Mouse (Mus musculus): Measurements from ENCODE around the gene Wfikkn2. TPM values are rescaled to one million over a fixed set of nuclear protein-coding genes. Genes with fewer than 3 reads are reported as not detected.

Gene Wfikkn2
- total and polyA plus RNA-seq, 3 experiments: 0.04 to 0.11 (median 0.08) TPM

GRCm38 (mm10) chr11:94213735-94214594 is 31.8 kb downstream of the Wfikkn2 start:
- no peak for DNase-seq (ENCODE audit: extremely low read depth)
- Histone ChIP-seq H3K36me3 (replicated peaks in 1 of 2; ENCODE audit: control insufficient read depth in 1 of 2, insufficient read depth in 1 of 2, low read length in 1 of 2) (peaks cover 12 to 15% of the 10 kb centered on the region in 2 experiments), H3K4me2 (ENCODE audit: insufficient read depth, low read depth, poor library complexity, severe bottlenecking) (no peak overlapping the region), H3K27me3 (replicated peaks) (no peaks in the 10 kb centered on the region), H3K9ac (ENCODE audit: insufficient read depth, low read depth) (no peak overlapping the region), H3K4me1 (ENCODE audit: control insufficient read depth in 1 of 2, insufficient read depth in 2 of 2) (peaks cover 4 to 14% of the 10 kb centered on the region in 2 experiments; a peak in 3 of 4 replicates), H3K79me2 (replicated peaks; ENCODE audit: control insufficient read depth, extremely low read depth, insufficient read depth, poor library complexity, severe bottlenecking) (peaks cover 29% of the 10 kb centered on the region), H3K9me3 (replicated peaks; ENCODE audit: low read length) (no peaks in the 10 kb centered on the region), H3K4me3 (replicated peaks in 1 of 3; ENCODE audit: low read depth in 2 of 3, low read length in 2 of 3, poor library complexity in 1 of 3) (no peak overlapping the region), H3K27ac (ENCODE audit: insufficient read depth, low read depth) (no peak overlapping the region)
- in situ Hi-C loops (cut with MboI; ENCODE audit: low pct_ligation_motif_present, low pct_unique_long_range_greater_than_20kb, low sequenced_read_pairs) (no loop called here), dilution Hi-C loops (cut with MboI; ENCODE audit: extremely low pct_ligation_motif_present, extremely low pct_unique_long_range_greater_than_20kb, low sequenced_read_pairs) (no loop called here)
- TF ChIP-seq JUN (IDR thresholded peaks at IDR 0.05; ENCODE audit: insufficient read depth, low read depth, low read length) (no peak), UBTF (IDR thresholded peaks at IDR 0.05; ENCODE audit: low read depth, low read length) (no peak), MAX (IDR thresholded peaks at IDR 0.05; ENCODE audit: low read length) (no peak), POLR2AphosphoS2 (IDR thresholded peaks at IDR 0.05; ENCODE audit: low read depth, low read length) (no peak), ELF1 (IDR thresholded peaks at IDR 0.05; ENCODE audit: low read depth, low read length) (no peak), JUND (conservative IDR thresholded peaks at IDR 0.05; ENCODE audit: low read depth, low read length) (no peak), CHD2 (IDR thresholded peaks at IDR 0.05; ENCODE audit: low read length) (no peak), USF2 (conservative IDR thresholded peaks at IDR 0.05; ENCODE audit: low read depth, low read length) (no peak), MXI1 (IDR thresholded peaks at IDR 0.05; ENCODE audit: low read depth, low read length) (no peak), ETS1 (conservative IDR thresholded peaks at IDR 0.05; ENCODE audit: low read depth, low read length) (no peak), E2F4 (IDR thresholded peaks at IDR 0.05; ENCODE audit: insufficient replicate concordance, low read depth, low read length) (no peak), SIN3A (IDR thresholded peaks at IDR 0.05; ENCODE audit: low read length) (no peak), HCFC1 (IDR thresholded peaks at IDR 0.05; ENCODE audit: low read depth, low read length) (no peak), RCOR1 (conservative IDR thresholded peaks at IDR 0.05; ENCODE audit: low read depth, low read length) (no peak), ZNF384 (IDR thresholded peaks at IDR 0.05; ENCODE audit: low read depth, low read length) (no peak), NELFE (IDR thresholded peaks at IDR 0.05; ENCODE audit: low read depth, low read length) (no peak), EP300 (IDR thresholded peaks at IDR 0.05; ENCODE audit: low read length) (no peak), MAZ (IDR thresholded peaks at IDR 0.05; ENCODE audit: low read depth, low read length) (no peak), GABPA (IDR thresholded peaks at IDR 0.05; ENCODE audit: insufficient replicate concordance, low read depth, low read length) (no peak), MAFK (IDR thresholded peaks at IDR 0.05; ENCODE audit: insufficient replicate concordance, low read length) (no peak)

Measured in CH12.LX (cell line).